Mouse (Mus musculus): ENCODE measurements at regions not wholly inside any gene's neighbourhood (a gene's known extent, or its start where the extent isn't known, plus 50 kb on each side); places are given as distances from the start of the nearest gene placed in this dataset.

DNA sequence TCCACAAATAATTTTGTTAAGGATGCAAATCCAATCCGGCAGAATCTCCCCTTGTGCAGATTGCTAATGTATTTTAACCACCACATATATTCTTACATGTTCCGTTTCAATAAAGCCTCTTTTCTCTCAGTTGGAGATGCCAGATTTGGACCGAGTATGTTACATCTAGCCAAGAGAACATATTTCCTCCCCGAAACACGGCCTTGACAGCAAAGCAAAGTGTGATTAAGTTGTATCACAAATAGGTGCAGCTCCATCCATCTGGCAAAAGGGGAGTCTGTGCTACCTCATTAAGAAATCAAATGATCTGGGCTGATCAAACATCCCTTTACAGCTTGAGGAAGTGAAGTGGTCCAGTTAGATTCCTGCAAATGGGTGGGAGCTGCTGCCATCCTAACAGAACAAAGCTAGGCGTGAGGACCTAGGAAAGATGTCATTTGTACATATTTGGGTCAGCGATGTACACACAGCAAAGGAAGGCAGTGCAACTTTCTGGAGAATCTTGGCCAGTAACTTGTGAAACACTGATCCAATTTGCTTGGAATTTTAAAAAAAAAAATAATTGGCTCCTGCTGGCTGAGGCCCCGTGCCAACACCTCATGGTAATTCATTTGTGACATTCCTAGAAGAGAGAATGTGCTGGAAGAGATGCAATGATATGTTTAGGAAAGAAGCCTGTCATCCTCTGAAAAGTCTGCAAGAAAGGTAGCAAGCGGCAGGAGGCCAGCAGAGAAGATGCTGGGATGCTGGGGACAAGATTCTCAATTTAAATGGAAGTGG lies 223.8 kb downstream of the Rpl10-ps3 start:
- ATAC-seq (ENCODE audit: low FRiP score, low TSS enrichment) (no peak), DNase-seq (no peak)
- H3K4me1 ChIP-seq (ENCODE audit: control insufficient read depth, insufficient read depth, low read length) = peaks cover 9% of the 10 kb centered on the region
- no peak overlapping the region for H3K4me3 ChIP-seq (replicated peaks; ENCODE audit: low read depth, low read length)
- no peaks in the 10 kb centered on the region for H3K9me3 ChIP-seq (ENCODE audit: control insufficient read depth, low read length)
- no peak overlapping the region for H3K9ac ChIP-seq (replicated peaks; ENCODE audit: low read length)
- WGBS = 85% methylated on average over 9 of the region's 9 CpGs
- H3K27me3 ChIP-seq (ENCODE audit: control insufficient read depth, insufficient read depth, low read length) = no peaks in the 10 kb centered on the region
- no peaks in the 10 kb centered on the region for H3K36me3 ChIP-seq (ENCODE audit: control insufficient read depth, insufficient read depth, low read length)
- no peak overlapping the region for H3K4me2 ChIP-seq (ENCODE audit: low read length)
- no peak overlapping the region for H3K27ac ChIP-seq (replicated peaks; ENCODE audit: low read depth, low read length)

DNA sequence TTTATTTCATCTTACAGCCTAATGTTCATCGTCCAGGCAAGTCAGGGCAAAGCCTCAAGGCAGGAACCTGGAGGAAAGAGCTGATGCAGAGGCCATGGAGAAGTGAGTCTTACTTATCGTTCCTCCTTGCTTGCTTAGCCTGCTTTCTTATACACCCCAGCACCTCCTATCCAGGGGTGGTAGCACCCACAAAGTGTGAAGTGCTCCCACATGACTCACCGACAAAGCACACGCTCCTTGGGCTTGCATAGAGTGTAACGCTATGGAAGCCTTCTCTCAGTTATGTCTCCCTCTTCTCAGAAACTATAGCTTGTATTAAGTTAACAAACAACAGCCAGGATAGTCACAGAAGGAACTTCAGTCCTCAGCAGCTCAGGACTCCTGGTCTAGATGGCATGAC lies 225.4 kb downstream of the Rpl10-ps3 start:
- Histone ChIP-seq H3K4me2 (ENCODE audit: low read length) (no peak overlapping the region), H3K27ac (replicated peaks; ENCODE audit: low read depth, low read length) (no peak overlapping the region), H3K9ac (replicated peaks; ENCODE audit: low read length) (no peak overlapping the region), H3K4me1 (ENCODE audit: control insufficient read depth, insufficient read depth, low read length) (peaks cover 8% of the 10 kb centered on the region), H3K9me3 (ENCODE audit: control insufficient read depth, low read length) (no peaks in the 10 kb centered on the region), H3K4me3 (replicated peaks; ENCODE audit: low read depth, low read length) (no peak overlapping the region), H3K36me3 (ENCODE audit: control insufficient read depth, insufficient read depth, low read length) (no peaks in the 10 kb centered on the region), H3K27me3 (ENCODE audit: control insufficient read depth, insufficient read depth, low read length) (no peaks in the 10 kb centered on the region)
- ATAC-seq (ENCODE audit: low FRiP score, low TSS enrichment) = no peak
- 91% methylated on average over 5 of the region's 5 CpGs for WGBS
- DNase-seq = no peak

DNA sequence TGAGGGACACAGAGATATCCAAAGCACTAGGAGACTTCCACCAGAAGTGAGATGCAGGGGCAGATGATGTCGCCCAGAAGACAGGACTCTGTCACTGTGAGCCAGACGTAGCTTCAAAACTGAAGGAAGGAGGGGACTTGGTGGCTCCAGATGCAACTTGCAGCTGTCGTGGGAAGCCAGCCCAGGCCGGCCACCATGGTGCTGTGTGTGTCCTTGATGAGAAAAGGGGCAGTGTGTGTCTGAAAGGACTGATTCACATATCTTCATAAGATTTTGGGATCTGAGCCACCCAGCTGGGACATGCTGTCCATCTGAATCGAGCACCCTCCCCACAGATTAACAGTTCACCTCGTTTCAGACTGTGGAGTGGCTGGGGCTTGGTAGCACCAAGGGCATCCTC lies 226.2 kb downstream of the Rpl10-ps3 start:
- Histone ChIP-seq H3K36me3 (ENCODE audit: control insufficient read depth, insufficient read depth, low read length) (no peaks in the 10 kb centered on the region), H3K27me3 (ENCODE audit: control insufficient read depth, insufficient read depth, low read length) (no peaks in the 10 kb centered on the region), H3K27ac (replicated peaks; ENCODE audit: low read depth, low read length) (no peak overlapping the region), H3K4me2 (ENCODE audit: low read length) (no peak overlapping the region), H3K9me3 (ENCODE audit: control insufficient read depth, low read length) (no peaks in the 10 kb centered on the region), H3K9ac (replicated peaks; ENCODE audit: low read length) (no peak overlapping the region), H3K4me1 (ENCODE audit: control insufficient read depth, insufficient read depth, low read length) (no peaks in the 10 kb centered on the region), H3K4me3 (replicated peaks; ENCODE audit: low read depth, low read length) (no peak overlapping the region)
- no peak for DNase-seq
- no peak for ATAC-seq (ENCODE audit: low FRiP score, low TSS enrichment)
- 81% methylated on average over 6 of the region's 6 CpGs for WGBS

DNA sequence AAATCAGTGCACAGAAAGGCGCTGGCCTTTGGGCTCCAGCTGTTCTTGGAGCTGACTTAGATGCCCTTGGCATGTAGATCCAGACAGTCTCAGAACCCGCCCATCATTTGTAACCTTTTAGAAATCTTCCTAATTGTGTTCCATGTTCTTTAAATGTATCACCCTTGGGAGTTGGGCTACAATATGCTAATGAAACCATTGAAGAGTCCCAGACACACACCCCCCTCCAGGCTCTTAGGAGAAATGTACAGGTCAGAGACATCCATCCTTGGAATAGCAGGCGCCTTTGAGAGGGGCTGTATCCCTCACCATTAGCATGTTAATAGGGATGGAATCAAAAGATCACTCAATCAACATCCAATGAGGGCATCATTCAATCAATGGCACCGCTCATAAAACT lies 238.2 kb downstream of the Rpl10-ps3 start:
- DNase-seq = peak; percentile 66
- ATAC-seq (ENCODE audit: low FRiP score, low TSS enrichment) = no peak
- Histone ChIP-seq H3K4me3 (replicated peaks; ENCODE audit: low read depth, low read length) (no peak overlapping the region), H3K4me2 (ENCODE audit: low read length) (no peak overlapping the region), H3K4me1 (ENCODE audit: control insufficient read depth, insufficient read depth, low read length) (peaks cover 7% of the 10 kb centered on the region), H3K27me3 (ENCODE audit: control insufficient read depth, insufficient read depth, low read length) (no peaks in the 10 kb centered on the region), H3K9ac (replicated peaks; ENCODE audit: low read length) (no peak overlapping the region), H3K27ac (replicated peaks; ENCODE audit: low read depth, low read length) (peak overlapping the region; percentile 55), H3K9me3 (ENCODE audit: control insufficient read depth, low read length) (no peaks in the 10 kb centered on the region), H3K36me3 (ENCODE audit: control insufficient read depth, insufficient read depth, low read length) (no peaks in the 10 kb centered on the region)
- WGBS = 22% methylated on average over 4 of the region's 4 CpGs

DNA sequence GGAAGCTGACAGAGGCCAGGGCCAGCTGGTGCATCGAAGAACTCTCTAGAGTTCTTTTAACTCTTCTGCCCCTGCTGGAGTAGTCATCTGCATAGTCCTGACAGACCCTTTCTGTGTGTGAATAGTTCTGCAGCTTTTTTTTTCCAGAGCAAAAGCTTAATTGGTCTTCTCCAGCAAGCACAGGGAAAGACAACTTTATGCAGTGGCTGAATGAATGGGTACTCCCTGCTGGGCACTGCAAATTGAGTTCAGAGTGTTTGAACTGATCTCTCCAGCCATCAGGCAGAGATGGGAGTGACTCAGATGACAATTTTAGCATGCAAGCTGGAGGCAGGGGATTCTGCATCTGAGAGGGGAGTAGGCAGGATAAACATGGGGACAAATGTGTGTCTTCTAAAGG lies 242.0 kb downstream of the Rpl10-ps3 start:
- H3K9ac ChIP-seq (replicated peaks; ENCODE audit: low read length) = no peak overlapping the region
- no peak overlapping the region for H3K4me2 ChIP-seq (ENCODE audit: low read length)
- H3K27ac ChIP-seq (replicated peaks; ENCODE audit: low read depth, low read length) = no peak overlapping the region
- ATAC-seq (ENCODE audit: low FRiP score, low TSS enrichment) (no peak), DNase-seq (no peak)
- H3K9me3 ChIP-seq (ENCODE audit: control insufficient read depth, low read length) = no peaks in the 10 kb centered on the region
- peaks cover 7% of the 10 kb centered on the region for H3K4me1 ChIP-seq (ENCODE audit: control insufficient read depth, insufficient read depth, low read length)
- no peaks in the 10 kb centered on the region for H3K36me3 ChIP-seq (ENCODE audit: control insufficient read depth, insufficient read depth, low read length)
- no peak overlapping the region for H3K4me3 ChIP-seq (replicated peaks; ENCODE audit: low read depth, low read length)
- no peaks in the 10 kb centered on the region for H3K27me3 ChIP-seq (ENCODE audit: control insufficient read depth, insufficient read depth, low read length)
- WGBS = 13% methylated on average over 1 of the region's 1 CpGs

DNA sequence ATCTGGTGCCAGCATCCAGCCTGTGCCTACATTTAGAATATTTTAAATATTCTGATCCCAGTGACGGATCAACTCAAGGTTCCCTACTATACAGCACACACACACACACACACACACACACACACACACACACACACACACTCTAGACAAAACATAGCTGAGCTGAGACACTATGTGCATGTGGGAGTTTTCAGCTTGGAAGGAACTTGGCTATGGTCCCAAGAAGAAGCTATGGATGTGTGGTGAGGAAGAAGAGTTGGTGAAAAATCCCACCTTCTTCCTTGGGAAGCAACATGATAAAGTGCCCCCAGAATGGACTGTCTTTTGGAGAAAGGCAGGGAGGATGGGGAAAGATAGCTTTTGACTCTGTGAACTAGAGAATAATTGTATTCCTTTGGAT lies 243.7 kb downstream of the Rpl10-ps3 start:
- H3K27ac ChIP-seq (replicated peaks; ENCODE audit: low read depth, low read length) = no peak overlapping the region
- 94% methylated on average over 1 of the region's 1 CpGs for WGBS
- no peak overlapping the region for H3K9ac ChIP-seq (replicated peaks; ENCODE audit: low read length)

DNA sequence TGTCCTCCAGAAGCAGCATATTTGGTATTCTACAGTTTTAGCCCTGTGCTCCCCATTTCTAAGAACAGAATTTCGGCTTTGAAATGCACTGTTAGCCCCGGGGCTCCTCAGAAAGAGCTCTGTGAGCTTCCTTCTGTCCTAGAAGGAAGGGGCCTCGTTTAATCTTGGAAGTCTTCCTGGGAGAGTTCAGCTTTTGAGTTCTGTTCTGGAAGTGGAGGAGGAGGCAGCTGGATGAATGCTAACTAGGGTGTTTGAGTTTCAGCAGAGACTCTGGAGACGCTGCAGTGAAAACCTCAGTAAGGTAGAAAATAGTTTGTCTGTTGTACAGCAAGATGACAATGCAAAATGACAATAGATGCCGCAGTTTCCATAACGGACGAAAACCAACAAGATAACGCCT lies 253.8 kb downstream of the Rpl10-ps3 start:
- Histone ChIP-seq H3K9ac (replicated peaks; ENCODE audit: low read length) (no peak overlapping the region), H3K4me2 (ENCODE audit: low read length) (no peak overlapping the region), H3K36me3 (ENCODE audit: control insufficient read depth, insufficient read depth, low read length) (no peaks in the 10 kb centered on the region), H3K4me1 (ENCODE audit: control insufficient read depth, insufficient read depth, low read length) (no peaks in the 10 kb centered on the region), H3K9me3 (ENCODE audit: control insufficient read depth, low read length) (no peaks in the 10 kb centered on the region), H3K4me3 (replicated peaks; ENCODE audit: low read depth, low read length) (no peak overlapping the region), H3K27ac (replicated peaks; ENCODE audit: low read depth, low read length) (no peak overlapping the region), H3K27me3 (ENCODE audit: control insufficient read depth, insufficient read depth, low read length) (no peaks in the 10 kb centered on the region)
- ATAC-seq (ENCODE audit: low FRiP score, low TSS enrichment) (no peak), DNase-seq (peak; percentile 18)
- WGBS = 84% methylated on average over 8 of the region's 8 CpGs

More for the DNA sequence above, 243.7 kb downstream of the Rpl10-ps3 start:
- Histone ChIP-seq H3K4me2 (ENCODE audit: low read length) (no peak overlapping the region), H3K4me1 (ENCODE audit: control insufficient read depth, insufficient read depth, low read length) (no peaks in the 10 kb centered on the region), H3K4me3 (replicated peaks; ENCODE audit: low read depth, low read length) (no peak overlapping the region), H3K27me3 (ENCODE audit: control insufficient read depth, insufficient read depth, low read length) (no peaks in the 10 kb centered on the region), H3K9me3 (ENCODE audit: control insufficient read depth, low read length) (no peaks in the 10 kb centered on the region), H3K36me3 (ENCODE audit: control insufficient read depth, insufficient read depth, low read length) (no peaks in the 10 kb centered on the region)
- DNase-seq = no peak
- no peak for ATAC-seq (ENCODE audit: low FRiP score, low TSS enrichment)

DNA sequence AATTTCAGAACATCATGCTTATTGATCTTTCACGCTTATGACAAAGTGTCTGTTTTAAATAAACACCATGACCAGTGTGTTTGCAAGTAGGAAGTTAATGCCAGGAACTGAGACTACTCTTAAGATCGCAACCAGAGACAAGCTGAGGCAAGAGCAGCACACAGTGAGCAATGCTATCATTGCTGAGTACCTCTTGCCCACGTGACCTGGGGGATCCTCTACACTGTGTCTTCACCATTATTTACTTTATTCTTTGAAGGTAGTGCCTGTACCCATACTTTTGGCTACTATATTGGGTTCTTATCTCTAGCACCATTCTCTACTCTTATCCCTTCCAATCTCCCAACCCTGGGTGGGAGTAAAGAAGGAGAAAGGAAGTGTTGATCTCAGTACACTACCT lies 254.9 kb downstream of the Rpl10-ps3 start:
- Histone ChIP-seq H3K9me3 (ENCODE audit: control insufficient read depth, low read length) (no peaks in the 10 kb centered on the region), H3K9ac (replicated peaks; ENCODE audit: low read length) (no peak overlapping the region), H3K27me3 (ENCODE audit: control insufficient read depth, insufficient read depth, low read length) (no peaks in the 10 kb centered on the region), H3K4me1 (ENCODE audit: control insufficient read depth, insufficient read depth, low read length) (no peaks in the 10 kb centered on the region), H3K4me2 (ENCODE audit: low read length) (no peak overlapping the region), H3K4me3 (replicated peaks; ENCODE audit: low read depth, low read length) (no peak overlapping the region), H3K27ac (replicated peaks; ENCODE audit: low read depth, low read length) (no peak overlapping the region), H3K36me3 (ENCODE audit: control insufficient read depth, insufficient read depth, low read length) (no peaks in the 10 kb centered on the region)
- 83% methylated on average over 3 of the region's 3 CpGs for WGBS
- DNase-seq (no peak), ATAC-seq (ENCODE audit: low FRiP score, low TSS enrichment) (no peak)

DNA sequence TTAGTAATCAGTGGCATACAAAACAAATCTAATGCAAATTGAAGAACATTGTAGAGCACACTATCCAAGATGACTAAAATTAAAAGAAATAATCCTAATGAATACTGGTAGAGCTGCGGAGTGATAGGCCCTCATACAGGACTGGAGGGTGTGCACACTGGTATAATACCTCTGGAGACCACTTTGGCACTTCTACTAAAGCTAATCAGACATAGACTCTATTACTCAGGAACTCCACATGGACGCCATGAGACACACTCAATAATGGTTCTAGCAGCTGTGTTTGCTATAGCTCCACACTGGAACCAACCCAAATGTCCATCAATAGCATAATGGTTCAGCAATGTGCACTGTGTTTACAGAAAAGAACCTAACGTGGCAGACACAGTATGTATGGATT lies 264.6 kb downstream of the Rpl10-ps3 start:
- H3K4me1 ChIP-seq (ENCODE audit: control insufficient read depth, insufficient read depth, low read length) = no peaks in the 10 kb centered on the region
- no peaks in the 10 kb centered on the region for H3K27me3 ChIP-seq (ENCODE audit: control insufficient read depth, insufficient read depth, low read length)
- no peaks in the 10 kb centered on the region for H3K9me3 ChIP-seq (ENCODE audit: control insufficient read depth, low read length)
- no peak overlapping the region for H3K4me3 ChIP-seq (replicated peaks; ENCODE audit: low read depth, low read length)
- ATAC-seq (ENCODE audit: low FRiP score, low TSS enrichment) (no peak), DNase-seq (no peak)
- H3K27ac ChIP-seq (replicated peaks; ENCODE audit: low read depth, low read length) = no peak overlapping the region
- no peak overlapping the region for H3K9ac ChIP-seq (replicated peaks; ENCODE audit: low read length)
- H3K36me3 ChIP-seq (ENCODE audit: control insufficient read depth, insufficient read depth, low read length) = no peaks in the 10 kb centered on the region
- 90% methylated on average over 3 of the region's 3 CpGs for WGBS
- no peak overlapping the region for H3K4me2 ChIP-seq (ENCODE audit: low read length)
